Mouse (Mus musculus): ENCODE measurements around the gene Slc38a1. TPM values are rescaled to one million over a fixed set of nuclear protein-coding genes. Genes with fewer than 3 reads are reported as not detected.

The Slc38a1 gene
- polyA plus RNA-seq, 1 experiment from 2014 or later: 150 TPM

- 91% methylated on average over 7 of the region's 7 CpGs for WGBS
These were observed 48.8 kb downstream of the Slc38a1 start for GRCm38 (mm10) chr15:96593866-96594265.

GRCm38 (mm10) chr15:96593457-96593856 is 49.3 kb downstream of the Slc38a1 start:
- peaks cover 43% of the 10 kb centered on the region for H3K36me3 ChIP-seq (ENCODE audit: control insufficient read depth, insufficient read depth, low read length)
- no peak overlapping the region for H3K4me2 ChIP-seq (ENCODE audit: low read length)
- H3K4me3 ChIP-seq (replicated peaks; ENCODE audit: low read depth, low read length): no peak overlapping the region
- ATAC-seq (ENCODE audit: low FRiP score, low TSS enrichment) (no peak), DNase-seq (no peak)
- H3K9ac ChIP-seq (replicated peaks; ENCODE audit: low read length): 0 out of 2 replicates have a peak overlapping the region, but pooled peaks have one; percentile 29
- H3K4me1 ChIP-seq (ENCODE audit: control insufficient read depth, insufficient read depth, low read length): peaks cover 12% of the 10 kb centered on the region
- no peaks in the 10 kb centered on the region for H3K27me3 ChIP-seq (ENCODE audit: control insufficient read depth, insufficient read depth, low read length)
- 83% methylated on average over 6 of the region's 6 CpGs for WGBS
- H3K9me3 ChIP-seq (ENCODE audit: control insufficient read depth, low read length): no peaks in the 10 kb centered on the region
- H3K27ac ChIP-seq (replicated peaks; ENCODE audit: low read depth, low read length): peak overlapping the region; percentile 9; the same call in 1 of the 2 replicates

More at GRCm38 (mm10) chr15:96593866-96594265, 48.8 kb downstream of the Slc38a1 start:
- DNase-seq: no peak
- Histone ChIP-seq H3K27me3 (ENCODE audit: control insufficient read depth, insufficient read depth, low read length) (no peaks in the 10 kb centered on the region), H3K9me3 (ENCODE audit: control insufficient read depth, low read length) (no peaks in the 10 kb centered on the region), H3K4me3 (replicated peaks; ENCODE audit: low read depth, low read length) (no peak overlapping the region), H3K9ac (replicated peaks; ENCODE audit: low read length) (no peak overlapping the region), H3K27ac (replicated peaks; ENCODE audit: low read depth, low read length) (0 out of 2 replicates have a peak overlapping the region, but pooled peaks have one; percentile 9), H3K4me1 (ENCODE audit: control insufficient read depth, insufficient read depth, low read length) (peaks cover 13% of the 10 kb centered on the region), H3K36me3 (ENCODE audit: control insufficient read depth, insufficient read depth, low read length) (peaks cover 39% of the 10 kb centered on the region), H3K4me2 (ENCODE audit: low read length) (no peak overlapping the region)
- ATAC-seq (ENCODE audit: low FRiP score, low TSS enrichment): no peak

- peaks cover 11% of the 10 kb centered on the region for H3K4me1 ChIP-seq (ENCODE audit: control insufficient read depth, insufficient read depth, low read length)
- no peak overlapping the region for H3K9ac ChIP-seq (replicated peaks; ENCODE audit: low read length)
- H3K9me3 ChIP-seq (ENCODE audit: control insufficient read depth, low read length): no peaks in the 10 kb centered on the region
- no peak overlapping the region for H3K4me3 ChIP-seq (replicated peaks; ENCODE audit: low read depth, low read length)
- no peak for ATAC-seq (ENCODE audit: low FRiP score, low TSS enrichment)
- no peak overlapping the region for H3K4me2 ChIP-seq (ENCODE audit: low read length)
- peaks cover 45% of the 10 kb centered on the region for H3K36me3 ChIP-seq (ENCODE audit: control insufficient read depth, insufficient read depth, low read length)
- peak overlapping the region; percentile 9; the same call in 1 of the 2 replicates for H3K27ac ChIP-seq (replicated peaks; ENCODE audit: low read depth, low read length)
- H3K27me3 ChIP-seq (ENCODE audit: control insufficient read depth, insufficient read depth, low read length): no peaks in the 10 kb centered on the region
- 75% methylated on average over 13 of the region's 13 CpGs for WGBS
- DNase-seq: no peak
These were observed 49.7 kb downstream of the Slc38a1 start for GRCm38 (mm10) chr15:96592976-96593375.

- Histone ChIP-seq H3K27ac (replicated peaks; ENCODE audit: low read depth, low read length) (0 out of 2 replicates have a peak overlapping the region, but pooled peaks have one; percentile 33), H3K27me3 (ENCODE audit: control insufficient read depth, insufficient read depth, low read length) (no peaks in the 10 kb centered on the region), H3K4me1 (ENCODE audit: control insufficient read depth, insufficient read depth, low read length) (peaks cover 11% of the 10 kb centered on the region), H3K4me3 (replicated peaks; ENCODE audit: low read depth, low read length) (no peak overlapping the region), H3K9me3 (ENCODE audit: control insufficient read depth, low read length) (no peaks in the 10 kb centered on the region), H3K9ac (replicated peaks; ENCODE audit: low read length) (no peak overlapping the region), H3K36me3 (ENCODE audit: control insufficient read depth, insufficient read depth, low read length) (peaks cover 48% of the 10 kb centered on the region), H3K4me2 (ENCODE audit: low read length) (no peak overlapping the region)
- WGBS: 81% methylated on average over 10 of the region's 10 CpGs
- ATAC-seq (ENCODE audit: low FRiP score, low TSS enrichment) (no peak), DNase-seq (no peak)
These were observed 50.8 kb downstream of the Slc38a1 start for GRCm38 (mm10) chr15:96591876-96592417.

- no peak for ATAC-seq (ENCODE audit: low FRiP score, low TSS enrichment)
- peak; percentile 43 for DNase-seq
- Histone ChIP-seq H3K4me1 (ENCODE audit: control insufficient read depth, insufficient read depth, low read length) (peaks cover 11% of the 10 kb centered on the region), H3K36me3 (ENCODE audit: control insufficient read depth, insufficient read depth, low read length) (peaks cover 66% of the 10 kb centered on the region), H3K9ac (replicated peaks; ENCODE audit: low read length) (no peak overlapping the region), H3K4me3 (replicated peaks; ENCODE audit: low read depth, low read length) (no peak overlapping the region), H3K9me3 (ENCODE audit: control insufficient read depth, low read length) (no peaks in the 10 kb centered on the region), H3K4me2 (ENCODE audit: low read length) (no peak overlapping the region), H3K27me3 (ENCODE audit: control insufficient read depth, insufficient read depth, low read length) (no peaks in the 10 kb centered on the region), H3K27ac (replicated peaks; ENCODE audit: low read depth, low read length) (no peak overlapping the region)
- WGBS: 49% methylated on average over 9 of the region's 9 CpGs
These were observed 53.6 kb downstream of the Slc38a1 start for GRCm38 (mm10) chr15:96588996-96589657.

GRCm38 (mm10) chr15:96587998-96588397 is 54.7 kb downstream of the Slc38a1 start:
- Histone ChIP-seq H3K4me1 (ENCODE audit: control insufficient read depth, insufficient read depth, low read length) (peaks cover 8% of the 10 kb centered on the region), H3K36me3 (ENCODE audit: control insufficient read depth, insufficient read depth, low read length) (peaks cover 76% of the 10 kb centered on the region), H3K4me3 (replicated peaks; ENCODE audit: low read depth, low read length) (no peak overlapping the region), H3K9me3 (ENCODE audit: control insufficient read depth, low read length) (no peaks in the 10 kb centered on the region), H3K27me3 (ENCODE audit: control insufficient read depth, insufficient read depth, low read length) (no peaks in the 10 kb centered on the region), H3K9ac (replicated peaks; ENCODE audit: low read length) (no peak overlapping the region), H3K4me2 (ENCODE audit: low read length) (no peak overlapping the region), H3K27ac (replicated peaks; ENCODE audit: low read depth, low read length) (no peak overlapping the region)
- 93% methylated on average over 8 of the region's 8 CpGs for WGBS
- DNase-seq (no peak), ATAC-seq (ENCODE audit: low FRiP score, low TSS enrichment) (no peak)

- H3K27me3 ChIP-seq (ENCODE audit: control insufficient read depth, insufficient read depth, low read length): no peaks in the 10 kb centered on the region
- ATAC-seq (ENCODE audit: low FRiP score, low TSS enrichment): no peak
- H3K27ac ChIP-seq (replicated peaks; ENCODE audit: low read depth, low read length): no peak overlapping the region
- H3K36me3 ChIP-seq (ENCODE audit: control insufficient read depth, insufficient read depth, low read length): peaks cover 62% of the 10 kb centered on the region
- H3K4me2 ChIP-seq (ENCODE audit: low read length): no peak overlapping the region
- no peak overlapping the region for H3K9ac ChIP-seq (replicated peaks; ENCODE audit: low read length)
- no peaks in the 10 kb centered on the region for H3K4me1 ChIP-seq (ENCODE audit: control insufficient read depth, insufficient read depth, low read length)
- 96% methylated on average over 15 of the region's 15 CpGs for WGBS
- DNase-seq: no peak
- no peak overlapping the region for H3K4me3 ChIP-seq (replicated peaks; ENCODE audit: low read depth, low read length)
- H3K9me3 ChIP-seq (ENCODE audit: control insufficient read depth, low read length): no peaks in the 10 kb centered on the region
These were observed 59.2 kb downstream of the Slc38a1 start for GRCm38 (mm10) chr15:96583371-96584008.

- peaks cover 70% of the 10 kb centered on the region for H3K36me3 ChIP-seq (ENCODE audit: control insufficient read depth, insufficient read depth, low read length)
These were observed 65.7 kb downstream of the Slc38a1 start for GRCm38 (mm10) chr15:96576998-96577397.

More at GRCm38 (mm10) chr15:96576998-96577397, 65.7 kb downstream of the Slc38a1 start:
- WGBS: 98% methylated on average over 5 of the region's 5 CpGs
- Histone ChIP-seq H3K27me3 (ENCODE audit: control insufficient read depth, insufficient read depth, low read length) (no peaks in the 10 kb centered on the region), H3K27ac (replicated peaks; ENCODE audit: low read depth, low read length) (no peak overlapping the region), H3K9me3 (ENCODE audit: control insufficient read depth, low read length) (no peaks in the 10 kb centered on the region), H3K4me3 (replicated peaks; ENCODE audit: low read depth, low read length) (no peak overlapping the region), H3K4me2 (ENCODE audit: low read length) (no peak overlapping the region), H3K4me1 (ENCODE audit: control insufficient read depth, insufficient read depth, low read length) (no peaks in the 10 kb centered on the region), H3K9ac (replicated peaks; ENCODE audit: low read length) (no peak overlapping the region)
- ATAC-seq (ENCODE audit: low FRiP score, low TSS enrichment): no peak
- DNase-seq: no peak

Measured in midbrain, embryonic 14.5 days (tissue).